Mouse (Mus musculus) gastrocnemius, postnatal 4 days (tissue): ENCODE results near the gene Hes6. TPM values are rescaled to one million over a fixed set of nuclear protein-coding genes. Genes with fewer than 3 reads are reported as not detected.

Source experiments
- DNase-seq, 2 experiments: peaks; one replicate each; pipeline ENCODE4 v3.0.0; 2021 to 2022; ENCODE audit warnings: low spot score in 2 of 2, mixed read lengths in 2 of 2
- long read RNA-seq, 2 experiments: library from polyadenylated mRNA; stranded (forward); transcript quantifications; one replicate each; pipeline ENCODE4 v2.0.0; 2021
- total RNA-seq, 2 experiments: library from RNA; stranded (reverse); gene quantifications; 2 replicates each; pipeline ENCODE4 v1.2.3; 2021

Hes6 gene
- 10 to 100 TPM; 31.2 to 37.4 TPM for total RNA-seq
- long read RNA-seq, experiment 1, transcript Hes6-201 (4 exons, 1,335 nt), result major isoform, 49 of 59 reads
- long read RNA-seq, experiment 1, partial matches to known transcripts, result 3 of 59 reads
- long read RNA-seq, experiment 1, other reads (novel, unspliced or antisense), result 2 of 59 reads
- long read RNA-seq, experiment 2, transcript Hes6-201 (4 exons, 1,335 nt), result major isoform, 41 of 51 reads
- long read RNA-seq, experiment 2, partial matches to known transcripts, result 3 of 51 reads
- long read RNA-seq, experiment 2, other reads (novel, unspliced or antisense), result 3 of 51 reads

DNA sequence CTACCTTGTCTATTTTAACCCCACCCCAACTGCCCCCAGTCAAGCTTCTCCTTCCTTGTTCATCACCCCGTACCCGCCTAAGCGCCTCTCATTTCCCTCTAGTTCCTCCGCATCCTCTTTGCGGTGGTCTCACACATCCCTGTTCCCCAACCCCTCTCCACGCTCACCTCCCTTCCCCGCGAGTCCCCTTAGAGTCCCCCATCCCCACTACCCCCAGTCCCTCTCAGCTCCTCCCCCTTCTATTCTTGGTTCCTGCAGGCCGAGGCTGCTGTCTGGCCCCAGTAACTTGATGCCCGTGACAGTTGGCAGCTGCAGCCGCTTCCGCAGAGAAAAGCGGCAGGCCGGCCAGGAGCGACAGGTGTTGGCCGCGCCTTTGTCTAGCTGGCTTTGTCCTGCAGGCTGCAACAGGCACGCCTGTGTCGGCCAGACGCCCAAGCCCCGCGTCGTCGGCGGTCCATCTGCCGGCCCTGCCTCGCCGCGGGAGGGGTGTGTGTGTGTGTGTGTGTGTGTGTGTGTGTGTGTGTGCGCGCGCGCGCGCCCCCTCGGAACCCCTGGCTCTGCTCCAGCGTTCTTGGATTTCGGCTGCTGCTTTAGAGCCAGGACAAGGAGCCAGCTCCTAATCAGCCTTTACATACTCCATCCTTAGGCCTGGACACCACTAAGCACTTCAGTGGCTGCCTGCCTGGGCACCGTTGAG is at the start of gene Hes6:
TSS of gene Hes6 (minus strand) at position 141 of the 697 bp plus-strand sequence.
- peak; percentile 84 to 91 for DNase-seq

DNA sequence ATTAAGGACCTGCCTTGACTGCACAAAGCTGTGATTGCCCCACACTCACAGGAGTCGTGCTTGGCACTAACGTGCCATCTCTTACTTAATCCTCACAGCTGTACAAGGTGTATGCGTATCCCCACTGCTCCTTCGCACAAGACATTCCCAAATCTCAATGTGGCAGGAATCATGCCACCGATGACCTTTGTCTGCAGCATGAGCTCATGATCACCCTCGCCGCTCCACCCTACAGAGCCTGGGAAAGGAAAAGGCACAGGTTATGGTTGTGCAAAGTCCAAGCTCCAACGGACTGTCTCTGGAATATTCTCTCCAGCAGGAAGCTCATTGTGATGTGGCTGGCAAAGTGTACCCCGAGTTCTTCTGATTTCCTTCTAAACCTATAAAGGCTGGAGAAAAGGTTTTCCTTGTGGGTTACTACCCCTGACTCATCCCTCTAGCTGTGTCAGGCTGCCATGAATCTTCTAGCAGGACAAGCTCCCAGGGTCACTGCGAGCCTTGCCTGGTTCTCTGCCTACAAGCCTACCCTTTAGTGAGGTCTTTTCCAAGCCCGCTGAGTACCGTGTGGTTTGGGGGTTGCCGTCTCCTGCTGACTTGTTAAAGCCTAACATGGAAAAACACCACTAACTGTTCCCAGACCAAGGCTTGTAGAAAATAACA is 49.6 kb upstream of the Hes6 start:
- DNase-seq, result no peak

DNA sequence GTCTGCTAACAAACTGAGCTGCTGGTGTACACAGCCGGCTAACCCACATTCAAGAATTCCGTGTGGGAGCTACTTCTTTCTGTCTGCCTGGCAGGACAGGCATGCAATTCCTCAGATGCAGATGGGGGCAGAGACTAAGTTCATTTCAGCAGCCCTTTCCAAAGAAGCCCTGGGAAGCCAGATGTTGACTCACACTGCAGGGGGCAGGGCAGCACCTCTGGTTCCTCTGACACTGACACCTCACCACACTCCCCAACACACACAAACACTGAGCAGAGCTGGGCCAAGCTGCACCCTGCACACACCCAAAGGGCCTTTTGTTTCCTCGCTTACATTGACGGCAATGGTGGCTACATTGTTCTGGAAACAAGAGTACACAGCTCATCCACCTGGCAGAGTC is 46.7 kb upstream of the Hes6 start:
- DNase-seq, result no peak

DNA sequence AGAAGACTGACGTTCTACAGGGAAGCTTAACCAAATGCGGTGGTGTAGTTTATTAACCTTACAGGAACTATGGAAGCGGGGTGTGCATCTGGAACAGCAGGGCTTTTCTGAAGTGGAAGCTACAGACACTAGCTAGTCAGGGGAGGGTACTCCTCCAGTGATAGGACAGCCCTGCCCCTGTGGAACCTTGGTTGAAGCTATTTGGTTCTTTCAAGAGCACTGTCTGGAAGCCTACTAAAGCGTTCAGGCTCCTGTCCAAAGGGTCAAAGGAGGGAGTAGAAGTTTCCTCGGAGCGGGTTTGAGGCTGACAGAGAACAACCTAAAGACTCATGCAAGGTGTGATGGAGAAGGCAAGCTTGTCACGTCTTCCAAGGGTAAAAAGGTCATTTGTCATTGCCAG is 46.2 kb upstream of the Hes6 start:
- no peak for DNase-seq

DNA sequence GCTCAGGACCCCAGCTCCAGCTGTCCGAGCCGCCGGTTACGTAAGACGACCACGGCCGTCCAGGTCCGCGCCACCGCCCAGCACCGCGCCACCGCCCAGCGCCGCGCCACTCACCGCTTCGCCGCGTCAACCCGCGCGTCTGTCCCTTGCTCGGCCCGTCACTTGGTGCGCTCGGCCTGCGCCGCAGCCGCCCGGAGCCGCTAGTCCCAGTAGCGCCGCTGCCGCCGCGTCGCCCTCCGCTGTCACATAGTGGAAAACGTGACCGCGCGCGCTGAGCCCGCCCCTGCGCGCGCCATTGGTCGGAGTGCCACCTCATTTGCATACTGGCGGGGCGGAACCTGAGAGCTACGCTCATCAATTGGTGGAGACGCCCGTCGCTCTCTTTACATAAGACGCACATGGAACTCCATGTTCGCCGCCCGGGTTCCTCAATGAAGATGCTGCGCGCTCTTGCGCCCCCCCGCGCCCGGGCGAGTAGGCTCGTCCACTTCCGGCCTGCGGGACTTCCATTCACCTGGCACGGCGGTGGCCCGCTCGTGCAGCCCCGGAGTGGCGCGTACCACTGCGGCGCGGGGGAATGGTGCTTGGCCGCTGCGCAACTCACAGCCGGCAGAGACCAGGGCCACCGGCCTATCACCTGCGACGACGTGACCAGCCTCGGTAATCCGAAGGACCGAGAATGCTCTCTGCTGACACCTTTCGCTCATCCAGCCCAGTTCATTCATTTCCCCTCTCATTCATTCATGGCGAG is 45.4 kb upstream of the Hes6 start, which contains the start of gene Per2:
TSS of gene Per2 (minus strand) at position 266 of the 751 bp plus-strand sequence.
- peak; percentile 92 to 98 for DNase-seq

DNA sequence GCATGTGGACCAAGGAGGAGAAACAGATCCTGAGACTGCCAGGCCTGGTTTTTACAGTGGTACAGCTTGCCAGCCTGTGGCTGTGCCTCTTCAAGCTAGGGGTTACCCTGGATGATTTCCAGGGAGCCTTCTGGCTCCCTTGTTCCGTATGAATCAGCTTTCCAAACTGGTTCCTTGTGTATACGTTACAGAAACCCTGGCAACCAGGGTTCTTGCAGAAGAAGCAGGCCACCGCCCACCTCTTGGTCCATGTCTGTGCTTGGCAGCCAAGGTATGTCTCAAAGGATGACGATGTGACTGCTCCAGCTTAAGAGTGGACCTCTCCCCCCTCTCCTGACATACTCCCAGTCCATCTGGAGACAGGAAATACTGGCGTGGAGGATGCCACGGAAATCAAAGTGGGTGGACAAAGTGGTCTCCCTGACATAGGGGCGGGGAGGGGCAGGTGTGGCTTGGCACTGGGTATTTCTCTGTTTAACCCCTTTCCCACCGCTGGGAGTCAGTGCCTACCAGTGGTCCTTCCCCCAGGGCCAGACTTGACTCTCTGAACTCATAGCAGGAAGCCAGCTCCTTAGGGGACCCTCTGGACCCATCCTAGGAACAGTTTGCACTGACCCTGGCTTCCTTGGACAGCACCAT is 44.5 kb upstream of the Hes6 start:
- DNase-seq, result peak in 1 of 2 experiments; percentile 53

DNA sequence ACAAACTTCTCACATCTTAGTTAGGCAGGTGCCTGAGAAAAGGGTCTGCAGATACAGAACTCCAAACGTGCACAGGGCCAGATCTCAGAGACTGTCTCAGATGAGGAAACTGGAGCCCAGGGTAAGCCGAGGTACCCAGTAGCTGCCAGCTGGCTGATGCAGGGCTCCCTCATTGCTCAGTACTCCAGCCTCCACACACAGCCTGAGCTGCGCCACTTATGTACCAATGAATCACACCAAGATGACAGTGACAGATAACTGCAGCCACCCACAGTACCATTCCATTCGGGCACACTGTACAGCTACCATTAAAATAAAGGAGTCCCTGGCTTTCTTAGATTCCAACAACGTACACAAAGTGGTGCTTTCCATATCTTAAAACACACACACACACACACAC is 43.9 kb upstream of the Hes6 start:
- no peak for DNase-seq

DNA sequence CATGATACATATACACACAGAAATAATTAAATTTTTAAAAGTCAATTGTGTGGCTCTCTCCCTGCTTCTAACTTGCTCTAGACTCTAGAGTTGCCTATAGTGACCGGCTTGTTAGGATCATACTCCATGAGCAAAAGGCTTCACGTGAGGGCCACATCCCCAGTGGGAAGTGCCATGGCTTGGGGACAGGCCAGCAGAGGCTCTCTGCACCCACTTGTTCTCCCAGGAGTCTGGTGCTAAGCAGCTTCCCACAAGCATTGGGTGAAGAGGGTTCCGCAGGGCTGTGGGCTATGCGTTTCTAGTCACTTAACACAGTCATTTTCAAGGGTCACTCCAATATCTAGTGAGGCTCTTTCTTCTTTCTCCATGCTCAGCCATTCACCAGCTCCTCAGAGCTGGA is 43.3 kb upstream of the Hes6 start:
- DNase-seq, result no peak

DNA sequence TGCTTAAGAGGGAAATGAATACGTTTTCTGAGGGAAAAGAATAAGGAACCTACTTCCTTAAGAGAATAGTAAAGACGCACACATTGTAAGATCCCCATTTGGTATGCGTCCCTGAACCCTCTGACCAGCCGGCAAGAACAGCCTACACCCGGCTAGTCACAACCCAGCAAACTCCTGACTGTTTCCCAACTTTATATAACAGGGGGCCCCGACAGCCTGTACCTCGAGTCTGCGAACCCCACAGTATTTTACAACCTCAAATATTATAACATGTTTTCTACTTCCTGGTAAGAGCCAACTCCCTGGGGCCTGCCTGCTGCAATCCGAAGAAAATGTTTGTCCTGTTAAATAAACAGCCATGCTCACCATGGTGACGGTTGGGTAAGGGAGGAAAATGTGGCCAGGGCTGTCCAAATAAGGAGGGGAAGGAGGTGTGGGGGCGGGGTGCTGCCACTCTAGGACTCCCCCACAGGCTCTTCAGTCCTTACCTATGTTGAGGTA is 42.5 kb upstream of the Hes6 start:
- peak; percentile 14 to 44 for DNase-seq

DNA sequence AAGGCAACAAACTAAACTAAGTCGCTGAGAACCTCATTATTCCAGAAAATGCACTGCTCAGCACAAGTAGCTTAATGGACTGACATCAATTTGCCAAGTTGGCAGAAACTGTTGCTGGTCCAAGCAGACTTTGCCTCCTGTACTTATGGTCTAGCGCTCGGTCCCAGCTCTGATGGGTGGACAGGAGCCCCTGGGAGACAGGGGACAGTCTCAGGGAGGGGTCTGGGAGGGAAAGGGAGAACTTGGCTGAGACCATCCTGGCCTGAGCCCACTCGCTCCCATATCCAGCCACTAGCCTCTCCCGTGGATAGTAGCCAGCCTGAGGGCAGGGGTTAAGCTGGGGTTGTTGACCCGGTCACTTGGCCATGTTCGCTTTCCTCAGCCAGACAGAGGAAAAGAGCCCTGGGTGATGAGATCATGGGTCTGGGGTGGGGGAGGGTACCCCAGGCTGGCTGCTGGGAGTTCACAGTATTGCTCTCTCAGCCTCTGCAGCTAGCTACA is 41.9 kb upstream of the Hes6 start:
- peak; percentile 30 to 53 for DNase-seq

DNA sequence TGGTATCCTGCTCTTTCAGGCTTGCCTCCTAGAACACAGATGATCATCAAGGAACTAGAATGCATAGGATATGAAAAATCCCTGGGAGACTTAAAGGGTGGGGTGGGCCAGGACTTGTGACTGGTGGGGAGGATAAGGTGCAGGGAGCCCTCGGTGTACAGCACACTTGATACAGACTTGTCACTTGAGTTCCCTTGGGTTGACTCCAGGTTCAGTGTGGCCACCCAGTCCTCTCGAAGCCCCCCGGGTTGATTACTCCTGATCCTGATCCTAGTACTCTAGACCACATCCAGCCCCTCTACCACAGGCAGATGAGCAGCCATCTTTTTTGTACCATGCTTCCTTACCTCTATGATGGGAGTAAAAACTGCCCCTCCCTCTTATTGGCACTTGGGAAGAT is 41.1 kb upstream of the Hes6 start:
- DNase-seq, result no peak

DNA sequence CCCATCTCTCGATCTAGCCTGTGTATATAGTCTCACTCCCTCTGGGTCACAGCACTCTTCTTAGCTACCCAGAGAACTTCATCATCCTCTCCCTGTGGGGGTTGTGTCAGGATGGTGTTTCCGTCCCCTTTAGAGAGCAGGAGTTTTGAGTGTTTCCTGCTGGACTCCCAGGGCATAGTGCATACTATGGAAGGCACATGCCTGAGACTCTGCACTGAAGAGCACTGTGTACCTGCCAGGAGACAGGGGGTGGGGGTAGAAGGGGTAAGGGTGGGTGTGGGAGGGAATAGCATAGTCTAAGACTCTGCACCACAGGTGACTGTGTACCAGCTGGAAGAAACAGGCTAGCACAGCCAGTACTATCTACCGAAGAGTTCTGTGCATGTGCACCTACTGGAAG is 40.5 kb upstream of the Hes6 start:
- DNase-seq, result no peak

DNA sequence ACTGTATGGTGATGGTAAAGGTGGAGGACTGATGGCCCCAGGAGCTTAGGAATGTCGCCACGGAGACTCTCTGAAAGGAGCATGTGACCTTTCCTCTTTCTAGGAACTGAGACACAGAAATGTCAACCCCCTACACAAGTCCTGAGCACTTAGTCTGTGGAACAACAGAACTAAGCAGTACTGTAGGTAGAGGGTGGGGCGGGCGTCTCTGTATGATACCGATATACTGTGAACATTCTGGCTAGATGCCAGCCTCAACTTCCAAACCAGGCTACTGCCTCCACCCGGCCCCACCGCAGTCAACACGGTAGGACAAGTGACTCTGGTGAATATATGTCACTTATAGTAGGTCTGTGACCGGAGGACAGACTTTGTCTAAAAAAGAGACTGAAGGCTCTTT is 40.1 kb upstream of the Hes6 start:
- DNase-seq, result peak in 1 of 2 experiments; percentile 16

DNA sequence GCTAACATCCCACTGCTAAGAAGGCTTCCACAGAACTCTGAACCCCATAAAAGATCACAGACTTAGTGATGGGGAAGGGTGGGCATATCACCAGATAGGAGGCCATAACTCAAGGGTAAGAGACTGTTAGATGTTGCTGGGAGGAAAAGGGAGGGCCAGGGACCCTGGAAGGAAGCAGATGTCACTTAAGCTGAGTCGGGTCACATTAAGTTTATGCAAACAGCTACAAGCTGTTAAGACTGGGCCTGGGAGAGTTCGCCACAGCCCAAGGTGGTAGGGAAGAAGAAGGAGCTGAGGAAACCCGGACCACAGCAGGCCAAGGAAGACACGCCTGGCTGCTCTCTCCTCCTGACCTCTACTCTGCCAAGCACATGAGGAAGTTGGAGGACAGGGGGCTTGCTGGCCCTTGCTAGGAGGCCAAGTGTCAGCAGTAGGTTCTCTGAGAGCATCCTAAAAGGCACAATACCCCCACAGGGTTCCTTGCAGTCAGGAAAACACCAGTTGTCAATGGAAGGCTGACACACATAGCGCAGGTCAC is 37.8 kb upstream of the Hes6 start:
- no peak for DNase-seq

DNA sequence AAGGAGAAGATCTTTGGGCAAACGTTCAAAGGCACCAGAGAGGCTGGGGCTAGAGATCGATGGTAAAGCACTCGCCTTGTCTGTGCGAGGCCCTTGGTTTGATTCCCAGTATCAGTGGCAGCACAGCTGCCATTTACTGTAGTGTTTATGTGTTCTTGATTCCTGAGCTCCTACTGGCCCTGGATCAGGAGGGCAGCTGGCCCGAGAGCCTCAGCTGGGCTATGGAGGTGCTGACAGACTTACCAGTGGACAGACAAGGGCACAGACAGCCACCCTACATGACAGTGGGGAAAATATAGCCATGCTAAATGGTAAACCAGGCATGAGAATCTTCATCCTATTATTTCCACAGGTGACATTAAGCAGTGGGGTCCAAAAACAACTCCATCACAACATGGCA is 37.0 kb upstream of the Hes6 start:
- no peak for DNase-seq

DNA sequence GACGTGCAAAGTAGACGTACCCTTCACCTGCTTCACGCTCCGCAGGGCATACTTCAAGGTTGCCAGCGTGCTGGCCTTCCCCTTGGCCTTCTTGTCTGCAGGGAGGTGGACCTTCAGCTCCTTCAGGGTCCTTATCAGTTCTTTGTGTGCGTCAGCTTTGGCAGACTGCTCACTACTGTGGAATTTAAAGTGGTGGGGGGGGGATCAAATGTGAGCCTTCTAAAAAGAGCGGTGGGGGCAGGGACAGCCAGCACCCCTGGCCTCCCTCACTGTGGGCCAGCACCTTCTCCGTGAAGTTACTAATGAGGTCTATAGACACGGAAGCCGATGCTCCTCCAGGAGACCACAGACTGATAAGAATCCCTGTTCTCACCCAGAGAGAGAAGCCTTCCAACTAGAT is 34.9 kb upstream of the Hes6 start:
- no peak for DNase-seq

DNA sequence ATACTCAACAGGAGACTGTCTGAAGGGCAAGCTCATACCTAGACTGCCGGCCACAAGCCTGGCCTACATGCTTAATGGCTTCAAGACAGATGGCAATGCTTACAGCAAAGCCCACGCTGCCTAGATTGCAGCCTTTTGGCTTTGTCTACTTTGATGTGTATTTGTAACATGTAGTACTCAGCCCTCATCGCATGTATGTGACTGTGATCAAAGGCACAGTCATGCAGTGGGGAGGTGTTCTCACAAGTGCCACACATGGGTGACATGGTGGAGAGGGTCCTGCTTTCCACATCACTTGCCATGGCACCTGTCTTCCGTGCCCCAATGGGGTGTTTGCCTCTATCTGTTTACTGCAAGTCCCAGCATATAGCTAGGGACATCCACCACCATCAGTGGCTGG is 32.7 kb upstream of the Hes6 start:
- no peak for DNase-seq

DNA sequence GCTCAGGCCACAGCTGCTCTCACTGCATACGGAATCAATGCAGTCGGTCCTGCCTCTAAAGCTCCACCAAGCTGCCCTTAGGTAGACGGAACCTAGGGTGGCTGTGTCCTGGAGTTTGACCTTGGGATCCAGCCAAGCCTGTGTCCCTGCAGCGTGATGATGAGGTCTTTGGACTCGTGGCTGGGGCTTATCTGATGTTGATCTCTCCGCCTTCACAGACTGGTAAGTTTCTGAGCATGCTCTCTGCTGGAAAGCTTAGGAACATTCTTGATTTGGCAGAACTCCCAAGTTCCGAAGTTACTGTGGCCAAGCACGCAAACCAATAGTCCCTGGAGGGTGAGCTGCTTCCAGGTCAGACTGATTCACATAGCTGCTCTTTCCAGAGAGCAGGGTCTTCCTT is 32.2 kb upstream of the Hes6 start:
- peak in 1 of 2 experiments; percentile 66 for DNase-seq

DNA sequence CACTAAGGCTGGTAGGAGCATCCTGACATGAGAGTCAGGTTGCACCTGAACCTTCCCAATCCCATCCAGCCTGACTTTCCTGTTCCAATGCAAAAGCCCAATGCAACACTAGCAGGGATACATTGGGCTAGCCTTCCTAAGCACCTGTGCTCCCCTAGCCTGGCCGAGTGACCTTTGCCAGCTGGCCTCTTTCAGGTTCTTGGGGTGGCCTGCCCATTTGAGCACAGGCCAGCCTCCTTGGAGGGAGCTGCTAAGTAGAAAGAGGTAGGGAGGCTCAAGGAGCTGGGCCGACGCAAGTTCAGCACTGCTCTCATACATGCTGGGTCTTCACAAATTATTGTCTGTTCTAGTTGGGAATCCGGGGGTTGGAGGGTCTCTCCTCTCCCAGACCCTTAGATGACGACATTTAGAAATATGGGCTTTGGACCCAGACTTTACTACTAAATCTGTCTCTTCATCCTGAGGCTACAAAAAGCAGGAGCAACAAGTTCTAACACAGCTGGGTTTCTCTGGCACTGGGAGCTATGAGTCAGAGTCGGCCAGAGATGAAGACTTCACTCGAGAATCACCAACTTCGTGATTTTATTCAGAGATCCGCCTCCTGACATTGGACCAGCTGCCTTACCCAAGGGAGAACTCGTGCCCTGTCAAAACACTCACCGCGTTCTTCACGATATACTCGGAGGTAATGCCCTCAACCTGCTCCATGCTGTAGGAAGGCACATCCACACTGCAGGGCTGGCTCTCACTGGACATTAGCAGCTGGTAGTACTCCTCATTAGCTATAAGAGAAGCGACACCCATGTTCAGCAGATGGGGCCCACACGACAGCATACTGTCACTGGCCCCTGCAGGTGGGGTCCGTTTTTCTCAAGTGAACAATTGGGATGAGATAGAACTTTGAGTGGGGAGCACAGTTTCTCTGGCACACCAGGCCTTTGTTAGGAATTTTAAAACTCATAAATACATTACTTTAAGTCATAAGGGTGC is 31.3 kb upstream of the Hes6 start:
- DNase-seq, result no peak
